Mouse (Mus musculus) 3134 (cell line): Measurements from ENCODE around the gene Lgals3bp.

Experiments used
- DNase-seq: peaks from one replicate; pipeline ENCODE4 v3.0.0-alpha.2; 2011; ENCODE audit warnings: low spot score; ENCODE audit not compliant: insufficient read length; ENCODE audit errors: extremely low read depth

The Lgals3bp gene

GRCm38 (mm10) chr11:118366559-118366958 is 35.3 kb downstream of the Lgals3bp start:
- DNase-seq = no peak

DNA sequence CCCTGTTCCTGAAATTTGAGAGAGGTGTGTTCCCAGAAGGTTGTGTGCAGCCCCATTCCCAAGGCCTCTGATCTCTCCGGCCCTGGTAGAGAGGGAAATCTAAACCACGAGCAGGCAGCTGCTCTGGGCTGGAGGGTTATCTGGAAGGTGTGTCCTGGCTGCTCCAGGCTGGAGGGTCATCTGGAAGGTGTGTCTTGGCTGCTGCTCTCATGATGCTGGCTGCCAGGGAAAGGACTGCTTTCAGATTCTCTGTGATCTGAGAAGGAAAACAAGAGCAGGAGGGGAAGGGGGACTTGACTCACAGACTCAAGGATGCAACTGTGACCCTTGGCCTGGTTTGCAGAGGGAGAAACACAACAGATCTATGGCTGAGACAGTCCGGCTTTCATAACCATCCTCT is 35.8 kb downstream of the Lgals3bp start:
- DNase-seq = no peak

DNA sequence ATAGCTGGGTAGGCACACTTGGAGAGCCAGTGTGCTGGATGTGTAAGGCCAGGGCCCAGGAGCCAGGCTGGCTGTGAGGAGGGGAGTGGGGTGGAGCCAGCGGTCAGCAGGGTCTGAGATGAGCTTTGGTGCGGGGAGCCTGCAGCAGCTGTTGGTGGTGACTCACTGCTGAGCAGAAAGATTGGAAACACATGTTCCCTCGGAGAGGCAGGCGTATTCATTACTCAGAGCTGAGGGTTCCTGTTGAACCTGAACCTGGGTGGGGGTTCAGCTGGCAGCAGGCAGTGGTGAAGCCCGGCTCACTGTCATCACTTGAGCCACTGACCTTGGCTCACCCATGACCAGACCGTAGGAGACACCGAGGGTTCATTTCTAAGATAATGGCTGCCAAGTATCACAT is 36.7 kb downstream of the Lgals3bp start:
- peak; percentile 92 for DNase-seq

DNA sequence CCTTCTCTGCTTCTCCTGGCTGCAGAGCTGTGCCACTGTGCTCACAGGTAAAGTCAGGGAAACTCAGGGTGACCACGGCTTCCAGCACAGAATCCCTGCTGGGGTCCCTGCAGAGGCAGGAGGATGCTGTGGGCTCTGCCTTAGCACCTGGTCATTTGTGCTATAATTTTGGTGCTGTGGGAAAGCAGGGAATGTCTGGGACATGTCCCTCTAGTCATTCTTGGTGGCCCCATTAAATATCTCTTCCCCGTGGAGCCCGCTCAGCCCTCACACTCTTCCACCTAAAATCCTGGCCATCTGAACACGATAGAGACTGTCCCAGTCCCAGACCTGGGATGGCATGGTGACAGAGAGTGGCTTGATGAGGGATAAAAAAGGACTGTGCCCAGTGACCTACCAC is 37.9 kb downstream of the Lgals3bp start:
- no peak for DNase-seq

- peak; percentile 89 for DNase-seq
Measured at GRCm38 (mm10) chr11:118362971-118363518, 38.8 kb downstream of the Lgals3bp start.

DNA sequence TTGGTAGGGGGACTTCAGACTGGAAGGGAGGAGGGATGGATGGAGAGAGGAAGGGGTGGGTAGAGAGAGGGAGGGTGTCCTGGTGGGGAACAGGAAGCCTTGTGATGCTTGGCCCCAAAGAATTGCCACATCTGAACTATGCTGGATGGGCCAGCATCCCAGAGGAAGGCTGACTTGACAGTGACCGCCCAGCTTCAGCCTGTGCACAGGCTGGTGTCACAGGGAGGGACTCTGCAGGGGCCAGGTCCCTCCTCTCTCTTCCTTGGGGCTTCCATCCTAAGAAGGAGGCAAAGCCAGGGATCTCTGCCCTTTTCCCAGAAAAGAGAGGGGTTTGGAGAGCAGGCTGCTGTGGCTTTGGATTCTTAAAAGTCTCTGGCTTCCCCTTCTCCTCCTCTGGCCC is 39.4 kb downstream of the Lgals3bp start:
- DNase-seq = no peak

GRCm38 (mm10) chr11:118360907-118361341 is 41.0 kb downstream of the Lgals3bp start:
- peak; percentile 77 for DNase-seq

DNA sequence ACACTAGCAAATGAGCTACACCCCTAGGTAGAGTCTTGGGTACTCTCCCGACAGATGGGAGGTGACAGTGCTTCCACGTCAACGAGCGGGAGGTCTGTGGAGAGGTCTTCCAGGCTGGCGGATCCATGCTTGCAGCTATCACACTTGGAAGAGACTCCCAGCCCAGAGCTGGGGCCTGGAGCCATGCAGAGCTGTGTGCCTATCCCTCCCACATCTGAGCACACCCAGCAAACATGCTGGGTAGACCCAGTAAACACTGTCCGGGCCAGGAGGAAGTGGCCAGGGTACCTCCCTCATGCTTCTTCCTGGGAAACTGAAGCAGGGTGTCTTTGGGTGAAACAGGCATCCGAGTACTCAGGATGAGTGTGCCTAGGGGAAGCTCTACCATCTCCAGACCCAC is 41.4 kb downstream of the Lgals3bp start:
- DNase-seq = no peak

- DNase-seq = no peak
Measured at GRCm38 (mm10) chr11:118355640-118356039, 46.3 kb downstream of the Lgals3bp start, which contains the start of gene Timp2. Gene Timp2, minus strand, starts transcription at chr11:118355740.

DNA sequence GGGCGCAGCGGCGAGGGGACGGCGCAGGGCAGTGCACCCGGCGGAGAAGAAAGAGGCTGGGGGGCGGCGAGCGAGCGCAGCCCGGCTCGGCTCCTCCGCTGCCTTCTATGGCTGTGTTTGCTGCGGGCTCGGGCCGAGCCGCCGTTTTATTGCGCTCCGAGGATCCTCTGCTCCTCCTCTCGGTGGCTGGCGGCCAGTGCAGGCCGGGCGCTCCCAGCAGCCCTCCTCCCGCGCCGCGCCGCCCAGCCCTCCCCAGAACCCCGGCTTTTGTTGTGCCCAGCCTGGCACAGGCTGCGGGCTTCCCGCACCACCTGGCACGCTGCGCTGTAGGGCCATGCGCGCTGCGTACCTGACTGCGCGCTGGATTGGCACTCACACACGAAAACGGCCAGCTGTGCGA is 46.7 kb downstream of the Lgals3bp start:
- peak; percentile 89 for DNase-seq

GRCm38 (mm10) chr11:118354636-118355191 is 47.2 kb downstream of the Lgals3bp start:
- DNase-seq = peak; percentile 66

GRCm38 (mm10) chr11:118349494-118349893 is 52.4 kb downstream of the Lgals3bp start:
- no peak for DNase-seq

DNA sequence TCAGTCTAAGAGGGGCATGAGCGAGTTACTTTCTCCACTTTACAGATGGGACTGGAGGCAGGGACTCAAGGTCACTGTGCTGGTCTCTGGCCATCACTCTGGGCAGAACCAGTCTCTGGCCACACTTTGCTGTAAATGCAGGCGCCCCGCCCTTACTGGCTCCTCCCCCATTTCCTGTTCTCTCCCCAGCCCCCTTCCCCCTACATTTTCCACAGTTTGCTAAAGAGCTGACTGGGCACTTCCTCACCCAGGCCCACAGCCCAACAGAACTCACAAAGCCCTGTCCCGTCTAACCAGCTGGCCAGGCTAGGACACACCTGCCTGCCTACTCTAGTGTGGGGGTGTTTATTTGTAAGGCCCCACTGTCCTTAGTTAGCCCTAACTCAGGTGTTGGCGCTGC is 53.0 kb downstream of the Lgals3bp start:
- DNase-seq = peak; percentile 72

- DNase-seq = no peak
Measured at GRCm38 (mm10) chr11:118348419-118348818, 53.5 kb downstream of the Lgals3bp start.

DNA sequence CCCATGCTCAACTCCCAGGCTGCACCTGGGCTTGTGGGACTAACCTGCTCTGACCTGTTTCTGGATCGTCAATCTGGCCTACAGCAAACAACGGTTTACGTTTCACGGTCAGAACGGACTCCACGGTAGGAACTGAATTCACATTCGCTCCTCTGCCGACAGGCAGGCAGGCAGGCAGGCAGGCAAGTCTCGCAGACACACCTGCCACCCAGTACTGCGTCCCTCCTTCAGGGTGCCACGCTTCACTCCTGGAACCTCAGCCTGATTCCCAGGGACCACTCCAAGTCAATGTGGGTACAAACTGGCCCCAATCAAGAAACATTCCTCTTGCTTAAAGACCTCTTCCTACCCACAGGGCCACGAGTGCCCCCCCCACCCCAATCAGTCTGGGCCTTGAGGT is 54.0 kb downstream of the Lgals3bp start:
- DNase-seq = no peak

GRCm38 (mm10) chr11:118347391-118347790 is 54.5 kb downstream of the Lgals3bp start:
- DNase-seq = no peak

DNA sequence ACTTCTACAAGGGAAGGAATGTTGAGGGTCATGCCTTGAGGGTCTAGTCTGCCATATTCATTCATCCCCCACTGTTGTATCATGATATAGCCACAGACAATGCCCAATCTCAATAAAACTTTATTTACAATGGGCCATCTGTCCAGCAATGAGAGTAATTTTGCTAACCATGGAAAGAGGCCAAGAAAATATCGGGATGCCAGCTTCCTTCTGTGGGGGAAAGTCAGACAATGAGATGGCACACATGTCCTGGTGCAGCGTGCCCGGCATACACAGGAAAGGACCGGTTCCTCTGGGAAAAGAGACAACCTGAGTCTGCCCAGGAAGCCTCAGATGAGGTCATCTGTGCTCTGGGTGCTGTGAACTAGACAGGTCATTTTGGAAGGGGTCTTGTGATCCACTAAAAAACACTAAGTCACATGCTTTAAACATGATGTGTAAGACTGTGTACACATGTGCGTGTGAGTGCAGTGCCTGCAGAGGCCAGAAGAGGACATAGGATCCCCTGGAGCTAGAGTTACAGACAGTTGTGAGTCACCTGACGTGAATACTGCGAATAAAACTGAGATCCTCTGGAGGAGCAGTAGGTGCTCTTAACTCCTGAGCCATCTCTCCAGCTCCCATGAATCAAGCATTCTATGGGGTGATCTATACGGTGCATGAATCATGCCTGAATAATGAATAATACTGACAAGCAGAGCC is 55.3 kb downstream of the Lgals3bp start:
- no peak for DNase-seq

GRCm38 (mm10) chr11:118345693-118346092 is 56.2 kb downstream of the Lgals3bp start:
- DNase-seq = no peak

DNA sequence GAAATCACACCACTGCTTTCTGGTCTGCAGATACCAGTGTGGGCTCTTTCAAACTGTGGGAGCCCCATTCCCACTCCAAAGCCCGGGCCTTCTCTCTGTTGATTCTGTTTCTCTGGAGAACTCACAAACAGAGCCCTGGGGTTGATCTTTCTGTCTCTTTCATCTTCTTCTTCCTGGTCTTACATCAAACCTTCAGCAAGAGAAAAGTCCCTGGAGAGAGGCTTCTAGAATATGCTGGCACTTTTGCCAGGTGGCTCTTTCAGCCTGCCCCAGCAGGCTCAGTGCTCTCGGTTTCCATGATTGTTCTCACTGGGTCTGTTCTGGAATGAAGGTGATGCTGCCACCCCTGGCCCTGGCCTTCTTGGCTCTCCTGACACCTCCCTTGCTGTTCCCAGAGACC is 58.3 kb downstream of the Lgals3bp start:
- no peak for DNase-seq
